Mouse (Mus musculus): ENCODE measurements around the gene Galnt2.
A peak's percentile ranks its signal among the peaks of the same experiment; 100 is the strongest.

Gene Galnt2

GRCm38 (mm10) chr8:124271518-124271917 lies 40.3 kb downstream of the Galnt2 start:
- DNase-seq (ENCODE audit: low read depth, low spot score), result no peak

- no peak for DNase-seq (ENCODE audit: low read depth, low spot score)
These were observed 41.6 kb downstream of the Galnt2 start for GRCm38 (mm10) chr8:124272792-124273191.

- no peak for DNase-seq (ENCODE audit: low read depth, low spot score)
These were observed 42.5 kb downstream of the Galnt2 start for GRCm38 (mm10) chr8:124273606-124274218.

- no peak for DNase-seq (ENCODE audit: low read depth, low spot score)
These were observed 43.4 kb downstream of the Galnt2 start for GRCm38 (mm10) chr8:124274441-124275120.

- DNase-seq (ENCODE audit: low read depth, low spot score), result no peak
These were observed 44.3 kb downstream of the Galnt2 start for GRCm38 (mm10) chr8:124275377-124276071.

- no peak for DNase-seq (ENCODE audit: low read depth, low spot score)
These were observed 47.0 kb downstream of the Galnt2 start for GRCm38 (mm10) chr8:124277951-124278910.

- no peak for DNase-seq (ENCODE audit: low read depth, low spot score)
These were observed 47.9 kb downstream of the Galnt2 start for GRCm38 (mm10) chr8:124278956-124279689.

GRCm38 (mm10) chr8:124279690-124279985 lies 48.4 kb downstream of the Galnt2 start:
- DNase-seq (ENCODE audit: low read depth, low spot score), result no peak

- DNase-seq (ENCODE audit: low read depth, low spot score), result no peak
These were observed 50.7 kb downstream of the Galnt2 start for GRCm38 (mm10) chr8:124281700-124282541.

GRCm38 (mm10) chr8:124282878-124283630 lies 51.9 kb downstream of the Galnt2 start:
- no peak for DNase-seq (ENCODE audit: low read depth, low spot score)

- no peak for DNase-seq (ENCODE audit: low read depth, low spot score)
These were observed 52.6 kb downstream of the Galnt2 start for GRCm38 (mm10) chr8:124283644-124284332.

- DNase-seq (ENCODE audit: low read depth, low spot score), result no peak
These were observed 53.1 kb downstream of the Galnt2 start for GRCm38 (mm10) chr8:124284333-124284711.

GRCm38 (mm10) chr8:124284984-124285576 lies 53.9 kb downstream of the Galnt2 start:
- DNase-seq (ENCODE audit: low read depth, low spot score), result no peak

GRCm38 (mm10) chr8:124286461-124287124 lies 55.4 kb downstream of the Galnt2 start:
- no peak for DNase-seq (ENCODE audit: low read depth, low spot score)

- DNase-seq (ENCODE audit: low read depth, low spot score), result no peak
These were observed 57.1 kb downstream of the Galnt2 start for GRCm38 (mm10) chr8:124288215-124288864.

GRCm38 (mm10) chr8:124289481-124290050 lies 58.4 kb downstream of the Galnt2 start:
- peak; percentile 62 for DNase-seq (ENCODE audit: low read depth, low spot score)

All from brain, embryonic 18.5 days (tissue).